Mouse (Mus musculus): Measurements from ENCODE around the gene Cyp2c55.

Gene Cyp2c55

GRCm38 (mm10) chr19:39006715-39007114 is at the start of gene Cyp2c55:
TSS of gene Cyp2c55 (plus strand) at chr19:39007019.
- DNase-seq (ENCODE audit: low read depth) = no peak

GRCm38 (mm10) chr19:38970741-38971140 is 36.1 kb upstream of the Cyp2c55 start:
- DNase-seq (ENCODE audit: low read depth) = no peak

- DNase-seq (ENCODE audit: low read depth) = no peak
These were observed 34.2 kb upstream of the Cyp2c55 start for GRCm38 (mm10) chr19:38972581-38972980.

GRCm38 (mm10) chr19:38973666-38974065 is 33.2 kb upstream of the Cyp2c55 start:
- no peak for DNase-seq (ENCODE audit: low read depth)

GRCm38 (mm10) chr19:38976269-38976668 is 30.6 kb upstream of the Cyp2c55 start:
- no peak for DNase-seq (ENCODE audit: low read depth)

- DNase-seq (ENCODE audit: low read depth) = peak; percentile 37
These were observed 24.9 kb upstream of the Cyp2c55 start for GRCm38 (mm10) chr19:38981966-38982365.

- no peak for DNase-seq (ENCODE audit: low read depth)
These were observed 8.6 kb upstream of the Cyp2c55 start for GRCm38 (mm10) chr19:38998248-38998647.

- DNase-seq (ENCODE audit: low read depth) = no peak
These were observed 8.1 kb upstream of the Cyp2c55 start for GRCm38 (mm10) chr19:38998676-38999075.

GRCm38 (mm10) chr19:39005132-39005531 is 1.7 kb upstream of the Cyp2c55 start:
- no peak for DNase-seq (ENCODE audit: low read depth)

GRCm38 (mm10) chr19:39057928-39058327 is 51.1 kb downstream of the Cyp2c55 start:
- no peak for DNase-seq (ENCODE audit: low read depth)

GRCm38 (mm10) chr19:39060719-39061118 is 53.9 kb downstream of the Cyp2c55 start, which contains the start of gene Cyp2c65:
TSS of gene Cyp2c65 (plus strand) at chr19:39061015.
- DNase-seq (ENCODE audit: low read depth) = no peak
